Mouse (Mus musculus) thymus, postnatal 10 days (tissue): ENCODE data around the gene Tmem206.
A peak's percentile ranks its signal among the peaks of the same experiment; 100 is the strongest.

Experiments used
- DNase-seq, 2 experiments: peaks; one replicate each; pipeline ENCODE4 v3.0.0; 2021; ENCODE audit warnings: low spot score in 2 of 2

Tmem206 gene

GRCm38 (mm10) chr1:191396897-191397849, 71.5 kb downstream of the Tmem206 start:
- DNase-seq: peak; percentile 100
